Mouse (Mus musculus): ENCODE measurements around the gene Ncoa4. TPM values are rescaled to one million over a fixed set of nuclear protein-coding genes. Genes with fewer than 3 reads are reported as not detected.
"Not testable (repeated sequence)": the region's sequence is repeated elsewhere in the genome, so short reads cannot be mapped to it uniquely, and the experiment has no call there.

Gene Ncoa4
- polyA plus RNA-seq, 1 experiment from 2014 or later: 82.1 TPM

GRCm38 (mm10) chr14:32190627-32191391 is 31.1 kb downstream of the Ncoa4 start:
- WGBS: 92% methylated on average over 6 of the region's 6 CpGs
- H3K27ac ChIP-seq: no peak overlapping the region
- no peak for DNase-seq (ENCODE audit: extremely low spot score, low spot score)
- peaks cover 99% of the 10 kb centered on the region for H3K36me3 ChIP-seq (replicated peaks)
- no peaks in the 10 kb centered on the region for H3K4me1 ChIP-seq
- H3K9me3 ChIP-seq: no peaks in the 10 kb centered on the region
- no peaks in the 10 kb centered on the region for H3K27me3 ChIP-seq (ENCODE audit: poor library complexity, severe bottlenecking)
- H3K4me3 ChIP-seq: no peak overlapping the region

DNA sequence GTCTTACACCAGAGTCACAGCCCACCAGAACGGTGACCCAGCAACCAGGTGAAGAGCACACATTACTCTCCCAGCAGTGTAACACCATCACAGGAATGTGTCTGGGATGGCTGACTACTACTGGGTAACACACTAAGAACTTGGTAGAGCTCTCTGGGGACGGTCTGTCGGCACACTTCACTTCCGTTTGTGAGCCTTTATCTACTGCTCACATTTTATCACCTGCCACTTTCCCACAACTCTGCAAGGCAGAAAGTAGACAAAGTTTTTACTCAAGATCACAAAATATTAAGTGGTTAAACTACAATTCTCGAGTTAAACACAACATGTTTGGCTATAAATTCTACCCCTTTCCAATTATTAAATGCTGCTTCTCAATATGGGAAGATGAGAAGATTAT is 32.3 kb downstream of the Ncoa4 start:
- Histone ChIP-seq H3K4me3 (no peak overlapping the region), H3K27me3 (ENCODE audit: poor library complexity, severe bottlenecking) (no peaks in the 10 kb centered on the region), H3K9me3 (no peaks in the 10 kb centered on the region), H3K36me3 (replicated peaks) (peaks cover 97% of the 10 kb centered on the region), H3K27ac (no peak overlapping the region), H3K4me1 (no peaks in the 10 kb centered on the region)
- 92% methylated on average over 5 of the region's 5 CpGs for WGBS
- no peak for DNase-seq (ENCODE audit: extremely low spot score, low spot score)

GRCm38 (mm10) chr14:32192437-32192836 is 32.8 kb downstream of the Ncoa4 start:
- WGBS: 55% methylated on average over 3 of the region's 3 CpGs
- DNase-seq (ENCODE audit: extremely low spot score, low spot score): peak; percentile 22
- no peak overlapping the region for H3K27ac ChIP-seq
- H3K27me3 ChIP-seq (ENCODE audit: poor library complexity, severe bottlenecking): no peaks in the 10 kb centered on the region
- no peaks in the 10 kb centered on the region for H3K9me3 ChIP-seq
- peaks cover 97% of the 10 kb centered on the region for H3K36me3 ChIP-seq (replicated peaks)
- H3K4me3 ChIP-seq: no peak overlapping the region
- no peaks in the 10 kb centered on the region for H3K4me1 ChIP-seq

GRCm38 (mm10) chr14:32193557-32193956 is 33.9 kb downstream of the Ncoa4 start:
- H3K9me3 ChIP-seq; H3K4me3 ChIP-seq; DNase-seq (ENCODE audit: extremely low spot score, low spot score); H3K4me1 ChIP-seq; H3K27ac ChIP-seq; H3K27me3 ChIP-seq (ENCODE audit: poor library complexity, severe bottlenecking): not testable (repeated sequence)
- H3K36me3 ChIP-seq (replicated peaks): peaks cover 97% of the 10 kb centered on the region
- WGBS: 84% methylated on average over 5 of the region's 5 CpGs

- DNase-seq (ENCODE audit: extremely low spot score, low spot score): peak; percentile 27
- Histone ChIP-seq H3K4me1 (peaks cover 26% of the 10 kb centered on the region), H3K4me3 (peak overlapping the region; percentile 98), H3K27me3 (ENCODE audit: poor library complexity, severe bottlenecking) (no peaks in the 10 kb centered on the region), H3K9me3 (peaks cover 7% of the 10 kb centered on the region), H3K27ac (peak overlapping the region; percentile 90), H3K36me3 (replicated peaks) (peaks cover 45% of the 10 kb centered on the region)
- WGBS: under 1% methylated on average over 26 of the region's 26 CpGs
These were observed 41.7 kb downstream of the Ncoa4 start for GRCm38 (mm10) chr14:32201354-32201753.

GRCm38 (mm10) chr14:32201791-32202451 is 42.3 kb downstream of the Ncoa4 start, which contains the start of the genes Timm23 and Parg:
Gene Timm23 (minus strand): TSS chr14:32201898.
Gene Parg (plus strand): TSS chr14:32201949.
- WGBS: under 1% methylated on average over 77 of the region's 77 CpGs
- Histone ChIP-seq H3K36me3 (replicated peaks) (peaks cover 39% of the 10 kb centered on the region), H3K27me3 (ENCODE audit: poor library complexity, severe bottlenecking) (no peaks in the 10 kb centered on the region), H3K4me3 (peak within 1 kb of the TSS; percentile 98), H3K9me3 (peaks cover 7% of the 10 kb centered on the region), H3K4me1 (peaks cover 26% of the 10 kb centered on the region), H3K27ac (peak within 1 kb of the TSS; percentile 90)
- peak; percentile 89 for DNase-seq (ENCODE audit: extremely low spot score, low spot score)

- Histone ChIP-seq H3K9me3 (no peaks in the 10 kb centered on the region), H3K27me3 (ENCODE audit: poor library complexity, severe bottlenecking) (no peaks in the 10 kb centered on the region), H3K36me3 (replicated peaks) (peaks cover 24% of the 10 kb centered on the region), H3K4me3 (no peak overlapping the region), H3K27ac (no peak overlapping the region), H3K4me1 (no peaks in the 10 kb centered on the region)
- DNase-seq (ENCODE audit: extremely low spot score, low spot score): no peak
These were observed 66.9 kb downstream of the Ncoa4 start for GRCm38 (mm10) chr14:32226601-32227000.

DNA sequence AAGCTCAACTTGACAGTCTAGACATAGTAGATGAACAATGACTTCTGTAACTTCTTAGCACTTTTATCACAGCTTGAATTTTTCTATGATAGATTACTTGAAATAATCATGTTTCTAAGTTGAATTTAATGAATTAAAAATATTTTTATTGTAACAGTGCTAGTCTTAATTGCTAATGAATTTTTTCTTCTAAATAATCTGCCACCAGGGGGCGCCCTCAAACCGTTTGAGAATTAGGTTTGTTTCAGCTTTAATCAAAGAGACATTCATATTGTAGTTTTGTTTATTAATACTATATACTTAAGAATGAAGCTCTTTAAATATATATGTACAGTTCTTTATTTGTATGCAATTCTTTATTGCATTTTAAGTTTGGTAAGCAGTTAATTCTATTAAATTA is 69.3 kb downstream of the Ncoa4 start:
- no peak overlapping the region for H3K4me3 ChIP-seq
- peak; percentile 24 for DNase-seq (ENCODE audit: extremely low spot score, low spot score)
- no peaks in the 10 kb centered on the region for H3K9me3 ChIP-seq
- H3K36me3 ChIP-seq (replicated peaks): peaks cover 21% of the 10 kb centered on the region
- H3K4me1 ChIP-seq: no peaks in the 10 kb centered on the region
- 2% methylated on average over 2 of the region's 2 CpGs for WGBS
- H3K27ac ChIP-seq: no peak overlapping the region
- no peaks in the 10 kb centered on the region for H3K27me3 ChIP-seq (ENCODE audit: poor library complexity, severe bottlenecking)

Other genes with a start within 250 kb of the Ncoa4 start
- gene Galnt15, start 130.9 kb upstream of the Ncoa4 start, polyA plus RNA-seq (2016; fragmentation: Nextera tagmentation; extraction: Ambion mirVana): 0.05 and 0.09 TPM in 2 replicates
- gene Oxnad1, start 74.5 kb upstream of the Ncoa4 start, polyA plus RNA-seq (2016; fragmentation: Nextera tagmentation; extraction: Ambion mirVana): 22.5 and 23.2 TPM in 2 replicates
- 110 and 114 TPM in 2 replicates for gene Dph3, start 74.1 kb upstream of the Ncoa4 start, polyA plus RNA-seq (2016; fragmentation: Nextera tagmentation; extraction: Ambion mirVana)
- not detected in 2 replicates for gene Msmb, start 17.8 kb upstream of the Ncoa4 start, polyA plus RNA-seq (2016; fragmentation: Nextera tagmentation; extraction: Ambion mirVana)
- gene Timm23, start 42.0 kb downstream of the Ncoa4 start, polyA plus RNA-seq (2016; fragmentation: Nextera tagmentation; extraction: Ambion mirVana): 356 and 363 TPM in 2 replicates
- 45.2 and 51.9 TPM in 2 replicates for gene Parg, start 42.1 kb downstream of the Ncoa4 start, polyA plus RNA-seq (2016; fragmentation: Nextera tagmentation; extraction: Ambion mirVana)
- gene Ogdhl, start 162.2 kb downstream of the Ncoa4 start, polyA plus RNA-seq (2016; fragmentation: Nextera tagmentation; extraction: Ambion mirVana): 18.3 and 18.4 TPM in 2 replicates
- gene 1700024G13Rik, start 228.5 kb downstream of the Ncoa4 start, polyA plus RNA-seq (2016; fragmentation: Nextera tagmentation; extraction: Ambion mirVana): not detected in 2 replicates